Mouse (Mus musculus) MEL (cell line): ENCODE measurements around the gene Ghitm. TPM values are rescaled to one million over a fixed set of nuclear protein-coding genes. Genes with fewer than 3 reads are reported as not detected.

Experiments used
- DNase-seq: peaks from one replicate; pipeline ENCODE4 v3.0.0; 2011; ENCODE audit warnings: low read depth, low spot score
- H3K27ac ChIP-seq: 2 replicates; pipeline ENCODE4 v1.5.1; 2012; ENCODE audit warnings: low read depth, mild to moderate bottlenecking, control low read depth, low read length, moderate library complexity; ENCODE audit not compliant: control insufficient read depth
- H3K27me3 ChIP-seq, 2 experiments: fragments of 150-350 bp in 1 of 2; sonication (generic) in 1 of 2; 2 replicates each; pipeline ENCODE4 v1.6.1; 2012; ENCODE audit warnings: low read length in 2 of 2, mild to moderate bottlenecking in 2 of 2, improper control_type of control experiment in 1 of 2, moderate library complexity in 1 of 2; ENCODE audit not compliant: insufficient read depth in 2 of 2, control insufficient read depth in 1 of 2
- H3K36me3 ChIP-seq, 2 experiments: 2 replicates each; pipeline ENCODE4 v1.6.1; 2012 to 2014; ENCODE audit warnings: low read length in 2 of 2, improper control_type of control experiment in 1 of 2, inconsistent platforms in 1 of 2, mild to moderate bottlenecking in 1 of 2; ENCODE audit not compliant: insufficient read depth in 2 of 2, control insufficient read depth in 1 of 2
- H3K4me1 ChIP-seq, 2 experiments: fragments of 150-350 bp in 1 of 2; sonication (generic) in 1 of 2; 2 replicates each; pipeline ENCODE4 v1.6.1; 2012; ENCODE audit warnings: low read length in 2 of 2, improper control_type of control experiment in 1 of 2, mild to moderate bottlenecking in 1 of 2; ENCODE audit not compliant: insufficient read depth in 2 of 2, control insufficient read depth in 1 of 2
- H3K4me3 ChIP-seq, 2 experiments: fragments of 150-350 bp in 1 of 2; sonication (generic) in 1 of 2; 2 replicates each; pipeline ENCODE4 v1.5.1; 2012; ENCODE audit warnings: low read depth in 2 of 2, low read length in 2 of 2, mild to moderate bottlenecking in 2 of 2, moderate library complexity in 2 of 2, control low read depth in 1 of 2, improper control_type of control experiment in 1 of 2; ENCODE audit not compliant: control insufficient read depth in 1 of 2, insufficient read depth in 1 of 2
- H3K79me2 ChIP-seq: 2 replicates; pipeline ENCODE4 v1.6.1; 2012; ENCODE audit warnings: mild to moderate bottlenecking, low read length, moderate library complexity; ENCODE audit not compliant: control insufficient read depth, poor library complexity, insufficient read depth
- H3K9ac ChIP-seq: 2 replicates; pipeline ENCODE4 v1.6.1; 2012; ENCODE audit warnings: low read depth, mild to moderate bottlenecking, control low read depth, low read length, moderate library complexity; ENCODE audit not compliant: control insufficient read depth, poor library complexity, severe bottlenecking
- H3K9me3 ChIP-seq: fragments of 150-350 bp; sonication (generic); replicated peaks from 2 replicates; pipeline ENCODE4 v1.6.1; 2012; ENCODE audit warnings: mild to moderate bottlenecking, low read length, improper control_type of control experiment, moderate library complexity; ENCODE audit not compliant: insufficient read depth
- BHLHE40 ChIP-seq: IDR thresholded peaks from 2 replicates; pipeline ENCODE4 v1.6.1; 2012; ENCODE audit warnings: low read depth, mild to moderate bottlenecking, inconsistent platforms, low read length, improper control_type of control experiment, borderline replicate concordance
- CHD1 ChIP-seq: IDR thresholded peaks from 2 replicates; pipeline ENCODE4 v1.6.1; 2012; ENCODE audit warnings: low read depth, mild to moderate bottlenecking, inconsistent platforms, low read length, improper control_type of control experiment
- CHD2 ChIP-seq: IDR thresholded peaks from 2 replicates; pipeline ENCODE4 v1.6.1; 2011; ENCODE audit warnings: low read length, improper control_type of control experiment
- HCFC1 ChIP-seq: IDR thresholded peaks from 2 replicates; pipeline ENCODE4 v1.6.1; 2012; ENCODE audit warnings: low read depth, mild to moderate bottlenecking, inconsistent platforms, low read length, improper control_type of control experiment, moderate library complexity
- JUND ChIP-seq: IDR thresholded peaks from 2 replicates; pipeline ENCODE4 v1.6.1; 2011; ENCODE audit warnings: low read depth, mild to moderate bottlenecking, improper control_type of control experiment, low read length
- KAT2A ChIP-seq: conservative IDR thresholded peaks from 2 replicates; pipeline ENCODE4 v1.6.1; 2012; ENCODE audit warnings: low read depth, low read length, improper control_type of control experiment, inconsistent platforms
- MAFK ChIP-seq: IDR thresholded peaks from 2 replicates; pipeline ENCODE4 v1.6.1; 2011; ENCODE audit warnings: low read depth, mild to moderate bottlenecking, low read length, improper control_type of control experiment, borderline replicate concordance
- MAX ChIP-seq: IDR thresholded peaks from 2 replicates; pipeline ENCODE4 v1.6.1; 2011; ENCODE audit warnings: low read length, improper control_type of control experiment
- MAZ ChIP-seq: IDR thresholded peaks from 2 replicates; pipeline ENCODE4 v1.6.1; 2012; ENCODE audit warnings: low read depth, mild to moderate bottlenecking, inconsistent platforms, low read length, improper control_type of control experiment
- MEF2A ChIP-seq: IDR thresholded peaks from 2 replicates; pipeline ENCODE4 v1.6.1; 2014; ENCODE audit warnings: low read depth, mild to moderate bottlenecking, inconsistent platforms, low read length, improper control_type of control experiment; ENCODE audit not compliant: poor library complexity, insufficient replicate concordance, severe bottlenecking; ENCODE audit errors: extremely low read depth
- MXI1 ChIP-seq: IDR thresholded peaks from 2 replicates; pipeline ENCODE4 v1.6.1; 2011; ENCODE audit warnings: mild to moderate bottlenecking, low read depth, low read length, improper control_type of control experiment
- MYC ChIP-seq: IDR thresholded peaks from 2 replicates; pipeline ENCODE4 v1.6.1; 2011; ENCODE audit warnings: low read depth, mild to moderate bottlenecking, low read length, improper control_type of control experiment, moderate library complexity
- POLR2A ChIP-seq, 2 experiments: IDR thresholded peaks; 2 replicates each; pipeline ENCODE4 v1.6.1; 2011 to 2012; ENCODE audit warnings: low read length in 2 of 2, mild to moderate bottlenecking in 2 of 2, control low read depth in 1 of 2, improper control_type of control experiment in 1 of 2, low read depth in 1 of 2, moderate library complexity in 1 of 2; ENCODE audit not compliant: control insufficient read depth in 1 of 2, insufficient read depth in 1 of 2, poor library complexity in 1 of 2
- POLR2AphosphoS2 ChIP-seq: IDR thresholded peaks from 2 replicates; pipeline ENCODE4 v1.6.1; 2011; ENCODE audit warnings: low read length, improper control_type of control experiment
- RAD21 ChIP-seq: IDR thresholded peaks from 2 replicates; pipeline ENCODE4 v1.6.1; 2011; ENCODE audit warnings: mild to moderate bottlenecking, low read depth, low read length, improper control_type of control experiment
- RCOR1 ChIP-seq: IDR thresholded peaks from 2 replicates; pipeline ENCODE4 v1.6.1; 2012; ENCODE audit warnings: low read depth, mild to moderate bottlenecking, inconsistent platforms, low read length, improper control_type of control experiment
- SIN3A ChIP-seq: IDR thresholded peaks from 2 replicates; pipeline ENCODE4 v1.6.1; 2012; ENCODE audit warnings: low read length, improper control_type of control experiment, inconsistent platforms
- TBP ChIP-seq: IDR thresholded peaks from 2 replicates; pipeline ENCODE4 v1.8.0; 2011; ENCODE audit warnings: low read depth, low read length, improper control_type of control experiment
- UBTF ChIP-seq: IDR thresholded peaks from 2 replicates; pipeline ENCODE4 v1.6.1; 2012; ENCODE audit warnings: low read depth, mild to moderate bottlenecking, inconsistent platforms, low read length, improper control_type of control experiment, moderate library complexity, borderline replicate concordance; ENCODE audit not compliant: insufficient read depth
- USF1 ChIP-seq: IDR thresholded peaks from 2 replicates; pipeline ENCODE4 v1.6.1; 2014; ENCODE audit warnings: low read depth, mild to moderate bottlenecking, inconsistent platforms, low read length, improper control_type of control experiment, moderate library complexity
- USF2 ChIP-seq, 2 experiments: IDR thresholded peaks; 2 replicates each; pipeline ENCODE4 v1.6.1; 2011 to 2012; ENCODE audit warnings: improper control_type of control experiment in 2 of 2, low read length in 2 of 2, borderline replicate concordance in 1 of 2, inconsistent platforms in 1 of 2, low read depth in 1 of 2, mild to moderate bottlenecking in 1 of 2; ENCODE audit not compliant: insufficient read depth in 1 of 2
- ZKSCAN1 ChIP-seq: IDR thresholded peaks from 2 replicates; pipeline ENCODE4 v1.6.1; 2012; ENCODE audit warnings: low read depth, mild to moderate bottlenecking, inconsistent platforms, low read length, improper control_type of control experiment, moderate library complexity
- ZMIZ1 ChIP-seq: IDR thresholded peaks from 2 replicates; pipeline ENCODE4 v1.6.1; 2012; ENCODE audit warnings: low read depth, mild to moderate bottlenecking, inconsistent platforms, low read length, improper control_type of control experiment, moderate library complexity
- polyA plus RNA-seq, 2 experiments: library from polyadenylated mRNA; stranded (reverse) in 1 of 2; unstranded in 1 of 2; fragments of >175 nt in 1 of 2; fragments of >200 nt in 1 of 2; gene quantifications; 2 replicates each; pipeline versions ENCODE4 v1.2.1 to v1.2.4; 2012; ENCODE audit warnings: low replicate concordance in 2 of 2, low read depth in 1 of 2; ENCODE audit not compliant: insufficient read length in 2 of 2, insufficient read depth in 1 of 2, missing spikeins in 1 of 2
- total RNA-seq: library from RNA; depleted of rRNA; stranded (reverse); fragments of 300-350 nt; gene quantifications from 2 replicates; pipeline ENCODE4 v1.2.3, GENCODE M21; 2012

Ghitm gene
- total and polyA plus RNA-seq, 3 experiments: 108 to 279 (median 138) TPM

GRCm38 (mm10) chr14:37104747-37105146, 30.3 kb downstream of the Ghitm start (continued):
- no peak for TF ChIP-seq JUND
- TF ChIP-seq MXI1: no peak
- TF ChIP-seq, all 39 proteins: peak for 0

GRCm38 (mm10) chr14:37102484-37102883, 32.6 kb downstream of the Ghitm start:
- H3K79me2 ChIP-seq: no peaks in the 10 kb centered on the region
- no peak overlapping the region for H3K9ac ChIP-seq
- no peak overlapping the region for H3K27ac ChIP-seq
- no peaks in the 10 kb centered on the region for H3K27me3 ChIP-seq
- H3K9me3 ChIP-seq: no peaks in the 10 kb centered on the region
- no peaks in the 10 kb centered on the region for H3K4me1 ChIP-seq
- DNase-seq: no peak
- no peak overlapping the region for H3K4me3 ChIP-seq
- TF ChIP-seq MAFK: no peak
- TF ChIP-seq POLR2A (IDR thresholded peaks at IDR 0.05; ENCODE audit: control insufficient read depth in 1 of 2, insufficient read depth in 1 of 2, low read depth in 1 of 2, low read length in 2 of 2, poor library complexity in 1 of 2): no peak
- no peak for TF ChIP-seq JUND
- no peak for TF ChIP-seq MXI1
- TF ChIP-seq KAT2A: no peak
- TF ChIP-seq MAX: no peak
- TF ChIP-seq MYC: no peak
- TF ChIP-seq POLR2AphosphoS2: no peak
- no peak for TF ChIP-seq ZKSCAN1
- no peaks in the 10 kb centered on the region for H3K36me3 ChIP-seq

GRCm38 (mm10) chr14:37101531-37101930, 33.5 kb downstream of the Ghitm start:
- DNase-seq: no peak
- H3K4me1 ChIP-seq: no peaks in the 10 kb centered on the region
- no peaks in the 10 kb centered on the region for H3K9me3 ChIP-seq
- H3K9ac ChIP-seq: no peak overlapping the region
- no peak overlapping the region for H3K4me3 ChIP-seq
- no peaks in the 10 kb centered on the region for H3K27me3 ChIP-seq
- H3K36me3 ChIP-seq: no peaks in the 10 kb centered on the region
- no peak overlapping the region for H3K27ac ChIP-seq
- no peaks in the 10 kb centered on the region for H3K79me2 ChIP-seq
- TF ChIP-seq TBP (no peak), MAFK (no peak), USF2 (IDR thresholded peaks at IDR 0.05; ENCODE audit: borderline replicate concordance in 1 of 2, insufficient read depth in 1 of 2, low read depth in 1 of 2, low read length in 2 of 2) (no peak)

- H3K9me3 ChIP-seq: no peaks in the 10 kb centered on the region
- H3K36me3 ChIP-seq: no peaks in the 10 kb centered on the region
- no peak for TF ChIP-seq HCFC1
- TF ChIP-seq MAZ: no peak
- no peak for TF ChIP-seq UBTF
- TF ChIP-seq ZKSCAN1: no peak
- no peak for TF ChIP-seq CHD1
- no peak for TF ChIP-seq USF1
- no peak for TF ChIP-seq SIN3A
- TF ChIP-seq MEF2A: no peak
- no peak for TF ChIP-seq RCOR1
- TF ChIP-seq CHD2: no peak
- no peak for TF ChIP-seq BHLHE40
- TF ChIP-seq RAD21: no peak
- TF ChIP-seq ZMIZ1: no peak
- no peak for TF ChIP-seq KAT2A
- H3K27ac ChIP-seq: no peak within 1 kb of the TSS
- no peaks in the 10 kb centered on the region for H3K4me1 ChIP-seq
- no peak within 1 kb of the TSS for H3K4me3 ChIP-seq
- no peak for DNase-seq
- no peaks in the 10 kb centered on the region for H3K27me3 ChIP-seq
- no peak within 1 kb of the TSS for H3K9ac ChIP-seq
- no peaks in the 10 kb centered on the region for H3K79me2 ChIP-seq
These were observed 37.0 kb downstream of the Ghitm start, which contains the start of gene Cdhr1 for GRCm38 (mm10) chr14:37097956-37098530. Gene Cdhr1, minus strand, starts transcription at chr14:37098347.
